Mouse (Mus musculus): ENCODE results near the gene Gm44973. TPM values are rescaled to one million over a fixed set of nuclear protein-coding genes. Genes with fewer than 3 reads are reported as not detected.
A peak's percentile ranks its signal among the peaks of the same experiment; 100 is the strongest.

Gm44973 gene
- polyA plus RNA-seq, 1 experiment from 2014 or later = 1.8 TPM

GRCm38 (mm10) chr7:5038940-5039339 is 23.6 kb downstream of the Gm44973 start:
- TF ChIP-seq CTCF (IDR thresholded peaks at IDR 0.05; ENCODE audit: low read depth) (no peak), EP300 (IDR thresholded peaks at IDR 0.05; ENCODE audit: low read depth) (no peak)
- no peaks in the 10 kb centered on the region; the same call in 1 of the 2 replicates for H3K36me3 ChIP-seq (replicated peaks; ENCODE audit: insufficient read depth, low read length)
- DNase-seq (no peak), ATAC-seq (no peak)
- peak overlapping the region; percentile 69 for H3K4me2 ChIP-seq (ENCODE audit: low read depth, low read length)
- peak overlapping the region; percentile 67 for H3K4me3 ChIP-seq (ENCODE audit: low read depth, low read length)
- peaks cover 14% of the 10 kb centered on the region for H3K4me1 ChIP-seq (ENCODE audit: insufficient read depth)
- no peaks in the 10 kb centered on the region for H3K9me3 ChIP-seq (ENCODE audit: low read length)
- 26% methylated on average over 5 of the region's 5 CpGs for WGBS (ENCODE audit: insufficient replicate concordance)
- H3K27me3 ChIP-seq (ENCODE audit: insufficient read depth, low read length) = no peaks in the 10 kb centered on the region
- peak overlapping the region; percentile 94; the same call in 1 of the 2 replicates for H3K27ac ChIP-seq (ENCODE audit: low read depth)
- H3K9ac ChIP-seq (replicated peaks) = peak overlapping the region; percentile 68

GRCm38 (mm10) chr7:5044981-5045380 is 29.7 kb downstream of the Gm44973 start:
- DNase-seq (no peak), ATAC-seq (no peak)
- Histone ChIP-seq H3K4me2 (ENCODE audit: low read depth, low read length) (no peak overlapping the region), H3K9me3 (ENCODE audit: low read length) (no peaks in the 10 kb centered on the region), H3K4me1 (ENCODE audit: insufficient read depth) (no peaks in the 10 kb centered on the region), H3K36me3 (replicated peaks; ENCODE audit: insufficient read depth, low read length) (no peaks in the 10 kb centered on the region), H3K4me3 (ENCODE audit: low read depth, low read length) (no peak overlapping the region), H3K27ac (ENCODE audit: low read depth) (no peak overlapping the region), H3K9ac (replicated peaks) (no peak overlapping the region), H3K27me3 (ENCODE audit: insufficient read depth, low read length) (no peaks in the 10 kb centered on the region)
- TF ChIP-seq CTCF (IDR thresholded peaks at IDR 0.05; ENCODE audit: low read depth) = no peak
- no peak for TF ChIP-seq EP300 (IDR thresholded peaks at IDR 0.05; ENCODE audit: low read depth)
- WGBS (ENCODE audit: insufficient replicate concordance) = 42% methylated on average over 2 of the region's 2 CpGs

- Histone ChIP-seq H3K4me2 (ENCODE audit: low read depth, low read length) (no peak overlapping the region), H3K4me1 (ENCODE audit: insufficient read depth) (peaks cover 4% of the 10 kb centered on the region), H3K36me3 (replicated peaks; ENCODE audit: insufficient read depth, low read length) (no peaks in the 10 kb centered on the region), H3K9me3 (ENCODE audit: low read length) (no peaks in the 10 kb centered on the region), H3K27ac (ENCODE audit: low read depth) (no peak overlapping the region), H3K4me3 (ENCODE audit: low read depth, low read length) (no peak overlapping the region), H3K27me3 (ENCODE audit: insufficient read depth, low read length) (peaks cover 7% of the 10 kb centered on the region; the same call in 1 of the 2 replicates), H3K9ac (replicated peaks) (no peak overlapping the region)
- ATAC-seq = no peak
- WGBS (ENCODE audit: insufficient replicate concordance) = 60% methylated on average over 2 of the region's 2 CpGs
- no peak for DNase-seq
- TF ChIP-seq EP300 (IDR thresholded peaks at IDR 0.05; ENCODE audit: low read depth) (no peak), CTCF (IDR thresholded peaks at IDR 0.05; ENCODE audit: low read depth) (peak; percentile 36; the same call in 1 of the 2 replicates)
These were observed 30.8 kb downstream of the Gm44973 start for GRCm38 (mm10) chr7:5046112-5046511.

- 12% methylated on average over 2 of the region's 2 CpGs for WGBS (ENCODE audit: insufficient replicate concordance)
- TF ChIP-seq EP300 (IDR thresholded peaks at IDR 0.05; ENCODE audit: low read depth) (no peak), CTCF (IDR thresholded peaks at IDR 0.05; ENCODE audit: low read depth) (peak; percentile 61)
- no peak for DNase-seq
These were observed 32.0 kb downstream of the Gm44973 start for GRCm38 (mm10) chr7:5047313-5047712.

GRCm38 (mm10) chr7:5051193-5052192 is 36.2 kb downstream of the Gm44973 start, which contains the start of gene Zfp580:
Zfp580 (plus strand) TSS chr7:5051538.
- Histone ChIP-seq H3K9ac (replicated peaks) (peak within 1 kb of the TSS; percentile 77), H3K27ac (ENCODE audit: low read depth) (peak within 1 kb of the TSS; percentile 51; the same call in 1 of the 2 replicates), H3K4me1 (ENCODE audit: insufficient read depth) (peaks cover 20% of the 10 kb centered on the region), H3K36me3 (replicated peaks; ENCODE audit: insufficient read depth, low read length) (no peaks in the 10 kb centered on the region), H3K27me3 (ENCODE audit: insufficient read depth, low read length) (peaks cover 61% of the 10 kb centered on the region), H3K9me3 (ENCODE audit: low read length) (no peaks in the 10 kb centered on the region), H3K4me2 (ENCODE audit: low read depth, low read length) (peak within 1 kb of the TSS; percentile 81), H3K4me3 (ENCODE audit: low read depth, low read length) (peak within 1 kb of the TSS; percentile 68)
- TF ChIP-seq EP300 (IDR thresholded peaks at IDR 0.05; ENCODE audit: low read depth) (no peak), CTCF (IDR thresholded peaks at IDR 0.05; ENCODE audit: low read depth) (no peak)
- under 1% methylated on average over 65 of the region's 65 CpGs for WGBS (ENCODE audit: insufficient replicate concordance)
- DNase-seq (peak; percentile 70), ATAC-seq (peak; percentile 88)

More at GRCm38 (mm10) chr7:5047313-5047712, 32.0 kb downstream of the Gm44973 start:
- no peak overlapping the region for H3K9ac ChIP-seq (replicated peaks)
- H3K27me3 ChIP-seq (ENCODE audit: insufficient read depth, low read length) = peaks cover 19% of the 10 kb centered on the region
- H3K27ac ChIP-seq (ENCODE audit: low read depth) = no peak overlapping the region
- no peaks in the 10 kb centered on the region for H3K36me3 ChIP-seq (replicated peaks; ENCODE audit: insufficient read depth, low read length)
- peaks cover 10% of the 10 kb centered on the region for H3K4me1 ChIP-seq (ENCODE audit: insufficient read depth)
- no peak overlapping the region for H3K4me3 ChIP-seq (ENCODE audit: low read depth, low read length)
- no peak overlapping the region for H3K4me2 ChIP-seq (ENCODE audit: low read depth, low read length)
- no peak for ATAC-seq
- H3K9me3 ChIP-seq (ENCODE audit: low read length) = no peaks in the 10 kb centered on the region

- H3K4me1 ChIP-seq (ENCODE audit: insufficient read depth) = peaks cover 25% of the 10 kb centered on the region
- no peaks in the 10 kb centered on the region for H3K36me3 ChIP-seq (replicated peaks; ENCODE audit: insufficient read depth, low read length)
- H3K4me3 ChIP-seq (ENCODE audit: low read depth, low read length) = peak overlapping the region; percentile 68
- peak overlapping the region; percentile 81 for H3K4me2 ChIP-seq (ENCODE audit: low read depth, low read length)
- peaks cover 70% of the 10 kb centered on the region for H3K27me3 ChIP-seq (ENCODE audit: insufficient read depth, low read length)
- ATAC-seq (no peak), DNase-seq (no peak)
- 6% methylated on average over 12 of the region's 12 CpGs for WGBS (ENCODE audit: insufficient replicate concordance)
- H3K27ac ChIP-seq (ENCODE audit: low read depth) = no peak overlapping the region
- no peaks in the 10 kb centered on the region for H3K9me3 ChIP-seq (ENCODE audit: low read length)
- TF ChIP-seq CTCF (IDR thresholded peaks at IDR 0.05; ENCODE audit: low read depth) = no peak
- 0 out of 2 replicates have a peak overlapping the region, but pooled peaks have one; percentile 13 for H3K9ac ChIP-seq (replicated peaks)
These were observed 37.1 kb downstream of the Gm44973 start for GRCm38 (mm10) chr7:5052438-5052837.
